Mouse (Mus musculus) embryonic facial prominence, embryonic 11.5 days (tissue): ENCODE data around the gene Hmgcs2. TPM values are rescaled to one million over a fixed set of nuclear protein-coding genes. Genes with fewer than 3 reads are reported as not detected.
A peak's percentile ranks its signal among the peaks of the same experiment; 100 is the strongest.
"Not testable (repeated sequence)": the region's sequence is repeated elsewhere in the genome, so short reads cannot be mapped to it uniquely, and the experiment has no call there.

ENCODE experiments used
- ATAC-seq: fragments of 200-750 bp; cut with Nextera tagmentation; replicated peaks from 2 replicates; pipeline ENCODE4 v1.8.0; 2017; ENCODE audit warnings: low read depth; ENCODE audit not compliant: insufficient number of reproducible peaks, low FRiP score, low TSS enrichment
- DNase-seq: peaks from one replicate; pipeline ENCODE4 v3.0.0-alpha.2; 2015; ENCODE audit warnings: low spot score
- H3K27ac ChIP-seq: fragments of 300-500 bp; sonication (generic); replicated peaks from 2 replicates; pipeline ENCODE4 v1.5.1; 2014; ENCODE audit warnings: mild to moderate bottlenecking, low read depth, low read length, control low read depth
- H3K27me3 ChIP-seq: fragments of 300-500 bp; sonication (generic); 2 replicates; pipeline ENCODE4 v1.6.1; 2014; ENCODE audit warnings: mild to moderate bottlenecking, low read length, moderate library complexity, mixed read lengths; ENCODE audit not compliant: control insufficient read depth, insufficient read depth
- H3K36me3 ChIP-seq: fragments of 300-500 bp; sonication (generic); replicated peaks from 2 replicates; pipeline ENCODE4 v1.6.1; 2014; ENCODE audit warnings: low read depth, mild to moderate bottlenecking, low read length, moderate library complexity, mixed read lengths; ENCODE audit not compliant: control insufficient read depth, insufficient read depth
- H3K4me1 ChIP-seq: fragments of 300-500 bp; sonication (generic); 2 replicates; pipeline ENCODE4 v1.6.1; 2014; ENCODE audit warnings: low read length, mixed read lengths; ENCODE audit not compliant: control insufficient read depth, insufficient read depth
- H3K4me2 ChIP-seq: fragments of 300-500 bp; sonication (generic); 2 replicates; pipeline ENCODE4 v1.6.1; 2014; ENCODE audit warnings: low read depth, mild to moderate bottlenecking, control low read depth, low read length, moderate library complexity
- H3K4me3 ChIP-seq: fragments of 300-500 bp; sonication (generic); 2 replicates; pipeline ENCODE4 v1.5.1; 2014; ENCODE audit warnings: low read depth, low read length, control low read depth
- H3K9ac ChIP-seq: fragments of 300-500 bp; sonication (generic); replicated peaks from 2 replicates; pipeline ENCODE4 v1.6.1; 2014; ENCODE audit warnings: mild to moderate bottlenecking, control low read depth, low read length
- H3K9me3 ChIP-seq: fragments of 300-500 bp; sonication (generic); replicated peaks from 2 replicates; pipeline ENCODE4 v1.6.1; 2016; ENCODE audit warnings: mild to moderate bottlenecking, low read length, inconsistent platforms, mixed read lengths; ENCODE audit not compliant: control insufficient read depth
- WGBS: fragments of 180-500 bp; shearing (Covaris S2); extraction: QIAGEN DNeasy Blood & Tissue Kit; methylation state at CpG from one replicate; pipeline ENCODE4 v1.1.7; 2014; 5-methylcytosine and 5-hydroxymethylcytosine counted together
- polyA plus RNA-seq: library from polyadenylated mRNA; unstranded; fragments of >200 nt; fragmentation: Nextera tagmentation; extraction: Ambion mirVana; gene quantifications from 2 replicates; pipeline ENCODE4 v1.2.1, GENCODE M21; 2014

Gene Hmgcs2
- polyA plus RNA-seq, 1 experiment from 2014 or later: 1.7 TPM

DNA sequence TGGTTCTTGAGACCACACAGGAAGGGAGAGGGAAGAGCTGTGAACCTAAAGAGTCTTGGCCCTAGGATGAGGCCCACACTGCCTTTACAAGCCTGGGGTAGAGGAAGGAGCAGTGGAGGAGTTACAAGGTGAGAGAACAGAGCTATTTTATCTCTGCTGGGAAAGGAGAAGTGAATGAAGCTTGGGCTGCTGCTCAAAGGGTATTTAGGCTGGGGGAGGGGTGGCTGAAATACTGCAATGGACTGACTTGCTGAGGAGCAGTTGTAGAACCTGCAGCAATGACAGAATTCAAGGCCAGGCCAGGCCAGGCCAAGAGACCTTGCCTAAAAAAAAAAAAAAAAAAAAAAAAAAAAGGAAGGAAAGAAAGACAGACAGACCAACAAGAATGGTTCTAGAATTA, 55.1 kb downstream of the Hmgcs2 start:
- Histone ChIP-seq H3K9me3 (no peaks in the 10 kb centered on the region), H3K4me2 (no peak overlapping the region)

GRCm38 (mm10) chr3:98335886-98336285, 55.7 kb downstream of the Hmgcs2 start:
- no peak overlapping the region for H3K9ac ChIP-seq
- no peak for ATAC-seq
- H3K4me2 ChIP-seq: no peak overlapping the region
- no peaks in the 10 kb centered on the region for H3K27me3 ChIP-seq
- H3K9me3 ChIP-seq: no peaks in the 10 kb centered on the region
- H3K4me1 ChIP-seq: no peaks in the 10 kb centered on the region; the same call in 1 of the 2 replicates
- WGBS: 79% methylated on average over 7 of the region's 7 CpGs
- H3K4me3 ChIP-seq: no peak overlapping the region
- peaks cover 2% of the 10 kb centered on the region for H3K36me3 ChIP-seq
- H3K27ac ChIP-seq: no peak overlapping the region
- no peak for DNase-seq

More for the DNA sequence above, 55.1 kb downstream of the Hmgcs2 start:
- DNase-seq (no peak), ATAC-seq (no peak)
- no peak overlapping the region for H3K27ac ChIP-seq
- H3K36me3 ChIP-seq: peaks cover 2% of the 10 kb centered on the region
- no peaks in the 10 kb centered on the region for H3K27me3 ChIP-seq
- H3K4me1 ChIP-seq: no peaks in the 10 kb centered on the region; the same call in 1 of the 2 replicates
- no peak overlapping the region for H3K9ac ChIP-seq
- H3K4me3 ChIP-seq: no peak overlapping the region

- no peak overlapping the region for H3K4me2 ChIP-seq
- no peaks in the 10 kb centered on the region for H3K27me3 ChIP-seq
- no peak overlapping the region for H3K4me3 ChIP-seq
- H3K27ac ChIP-seq: no peak overlapping the region
- no peaks in the 10 kb centered on the region; the same call in 1 of the 2 replicates for H3K4me1 ChIP-seq
- DNase-seq (peak; percentile 8), ATAC-seq (no peak)
- no peak overlapping the region; the same call in 1 of the 2 replicates for H3K9ac ChIP-seq
- H3K36me3 ChIP-seq: peaks cover 2% of the 10 kb centered on the region
- 80% methylated on average over 22 of the region's 22 CpGs for WGBS
- H3K9me3 ChIP-seq: no peaks in the 10 kb centered on the region
Measured at GRCm38 (mm10) chr3:98336661-98337654, 56.7 kb downstream of the Hmgcs2 start.

DNA sequence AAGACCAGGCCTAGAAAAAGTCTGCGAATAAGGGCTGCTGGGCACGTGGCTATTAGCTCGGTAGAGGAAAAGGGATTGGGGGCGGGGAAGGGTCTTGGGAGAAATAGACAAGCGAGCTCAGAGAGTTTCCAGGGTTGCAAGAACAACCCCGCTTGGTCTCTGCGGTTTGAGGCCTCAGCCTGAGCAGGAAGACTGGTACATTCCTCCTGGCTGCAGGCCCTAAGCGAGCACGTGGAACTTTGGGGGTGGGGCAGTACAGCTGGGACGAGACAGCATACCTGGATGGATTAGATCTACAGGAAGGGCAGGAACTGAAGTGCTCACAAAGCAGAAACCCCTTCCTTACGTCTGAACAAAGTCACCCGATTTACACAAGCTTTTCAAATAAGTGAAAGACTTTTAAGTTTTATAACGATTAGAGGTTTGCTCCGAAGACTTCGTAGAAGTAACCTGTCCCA, 58.4 kb downstream of the Hmgcs2 start:
- WGBS: 6% methylated on average over 15 of the region's 15 CpGs
- peak overlapping the region; percentile 58 for H3K4me3 ChIP-seq
- no peaks in the 10 kb centered on the region; the same call in 1 of the 2 replicates for H3K4me1 ChIP-seq
- ATAC-seq (peak; percentile 49; the same call in 1 of the 2 replicates), DNase-seq (peak; percentile 73)
- H3K4me2 ChIP-seq: peak overlapping the region; percentile 59
- peak overlapping the region; percentile 62 for H3K9ac ChIP-seq
- no peak overlapping the region for H3K27ac ChIP-seq
- H3K27me3 ChIP-seq: no peaks in the 10 kb centered on the region
- H3K36me3 ChIP-seq: no peaks in the 10 kb centered on the region
- no peaks in the 10 kb centered on the region for H3K9me3 ChIP-seq

DNA sequence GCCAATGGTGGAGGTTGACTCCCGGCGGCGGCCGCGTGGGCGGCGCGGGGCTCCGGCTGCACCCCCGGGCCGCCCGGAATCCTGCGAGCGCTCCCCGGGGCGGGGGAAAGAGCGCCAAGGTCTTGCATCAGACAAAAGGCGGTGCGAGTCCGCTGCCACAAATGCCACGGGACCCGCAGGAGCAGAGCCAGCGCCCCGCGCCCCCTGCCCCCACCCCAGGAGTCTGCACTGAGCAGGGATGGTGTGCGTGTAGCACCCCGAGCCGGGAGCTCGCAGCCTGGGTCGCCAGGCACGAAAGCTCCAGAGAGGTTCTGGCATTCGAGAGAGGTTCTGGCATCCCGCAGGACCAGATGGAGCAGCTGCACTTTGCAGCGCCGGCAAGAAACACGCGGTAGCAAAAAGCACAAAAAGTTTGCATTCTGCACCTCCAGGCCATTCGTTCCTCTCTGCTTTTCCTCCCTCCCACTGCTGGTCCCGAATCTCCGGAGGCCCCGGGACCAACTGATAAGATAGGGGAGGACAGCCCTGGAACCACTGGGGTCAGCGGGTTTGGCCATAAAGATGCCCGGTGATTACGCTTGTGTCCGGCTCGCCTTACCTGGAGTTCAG, 59.0 kb downstream of the Hmgcs2 start:
- no peaks in the 10 kb centered on the region; the same call in 1 of the 2 replicates for H3K4me1 ChIP-seq
- H3K4me2 ChIP-seq: peak overlapping the region; percentile 59
- no peak overlapping the region for H3K27ac ChIP-seq
- peak overlapping the region; percentile 62 for H3K9ac ChIP-seq
- DNase-seq: peak; percentile 60
- under 1% methylated on average over 46 of the region's 46 CpGs for WGBS
- H3K27me3 ChIP-seq: no peaks in the 10 kb centered on the region
- ATAC-seq: peak; percentile 40; the same call in 1 of the 2 replicates
- no peaks in the 10 kb centered on the region for H3K36me3 ChIP-seq
- no peaks in the 10 kb centered on the region for H3K9me3 ChIP-seq
- H3K4me3 ChIP-seq: peak overlapping the region; percentile 58

DNA sequence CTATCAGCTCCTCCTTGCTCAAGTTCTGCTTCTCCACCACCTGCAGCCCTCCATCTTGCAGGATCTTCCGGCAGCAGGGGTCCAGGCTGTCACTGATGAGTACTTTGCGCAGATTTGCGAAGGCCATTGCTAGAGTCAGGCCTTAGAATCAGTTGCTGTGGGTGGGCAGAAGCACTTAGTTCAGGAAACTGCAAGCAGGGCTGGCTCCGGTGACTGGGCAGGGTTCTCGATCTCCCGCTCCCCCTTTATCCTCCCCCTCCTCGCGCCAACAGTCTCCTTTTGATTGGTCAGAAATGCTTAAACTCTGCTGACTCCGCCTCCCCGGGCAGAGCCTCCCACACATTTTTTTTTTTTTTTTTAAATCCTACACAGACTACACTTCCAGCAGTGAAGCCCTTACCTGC, 59.5 kb downstream of the Hmgcs2 start, which contains the start of gene Phgdh:
Gene Phgdh, minus strand, starts transcription at position 285 of the 404 bp plus-strand sequence.
- not testable (repeated sequence) for H3K9me3 ChIP-seq, H3K36me3 ChIP-seq, H3K27me3 ChIP-seq, H3K4me1 ChIP-seq, H3K27ac ChIP-seq
- Histone ChIP-seq H3K4me2 (peak within 1 kb of the TSS; percentile 59), H3K4me3 (peak within 1 kb of the TSS; percentile 58), H3K9ac (peak within 1 kb of the TSS; percentile 62)
- 0% methylated on average over 10 of the region's 10 CpGs for WGBS
- ATAC-seq (peak; percentile 77), DNase-seq (peak; percentile 93)

GRCm38 (mm10) chr3:98340818-98341594, 60.8 kb downstream of the Hmgcs2 start:
- Histone ChIP-seq H3K27ac (no peak overlapping the region), H3K36me3 (no peaks in the 10 kb centered on the region), H3K9me3 (no peaks in the 10 kb centered on the region), H3K9ac (no peak overlapping the region), H3K4me3 (no peak overlapping the region), H3K4me2 (no peak overlapping the region), H3K4me1 (no peaks in the 10 kb centered on the region; the same call in 1 of the 2 replicates), H3K27me3 (no peaks in the 10 kb centered on the region)
- DNase-seq (no peak), ATAC-seq (no peak)
- 77% methylated on average over 17 of the region's 17 CpGs for whole genome bisulfite sequencing
